Mouse (Mus musculus) megakaryocyte-erythroid progenitor cell, adult 5-6 weeks (primary cell): ENCODE measurements at regions not wholly inside any gene's neighbourhood (a gene's known extent, or its start where the extent isn't known, plus 50 kb on each side); places are given as distances from the start of the nearest gene placed in this dataset.
"Not testable (repeated sequence)": the region's sequence is repeated elsewhere in the genome, so short reads cannot be mapped to it uniquely, and the experiment has no call there.

Experiments used
- ATAC-seq: replicated peaks from 2 replicates; pipeline ENCODE4 v1.8.0; 2016; ENCODE audit warnings: mild to moderate bottlenecking, inconsistent platforms; ENCODE audit not compliant: severe bottlenecking, poor library complexity, low FRiP score, low TSS enrichment

GRCm38 (mm10) chr8:126813621-126814020 lies 132.0 kb downstream of the Tomm20 start:
- ATAC-seq: no peak

- ATAC-seq: no peak; the same call in 1 of the 2 replicates
These were observed 132.9 kb downstream of the Tomm20 start for GRCm38 (mm10) chr8:126812777-126813176.

- ATAC-seq: not testable (repeated sequence)
These were observed 134.3 kb downstream of the Tomm20 start for GRCm38 (mm10) chr8:126811358-126811757.

GRCm38 (mm10) chr8:126810516-126810915 lies 135.1 kb downstream of the Tomm20 start:
- ATAC-seq: no peak

- ATAC-seq: no peak
These were observed 136.3 kb downstream of the Tomm20 start for GRCm38 (mm10) chr8:126809321-126809720.

- ATAC-seq: no peak
These were observed 137.1 kb downstream of the Tomm20 start for GRCm38 (mm10) chr8:126808496-126808895.

GRCm38 (mm10) chr8:126807171-126807768 lies 138.4 kb downstream of the Tomm20 start:
- ATAC-seq: no peak

GRCm38 (mm10) chr8:126806591-126806990 lies 139.1 kb downstream of the Tomm20 start:
- no peak for ATAC-seq

GRCm38 (mm10) chr8:126806181-126806560 lies 139.5 kb downstream of the Tomm20 start:
- no peak for ATAC-seq

- ATAC-seq: no peak
These were observed 140.1 kb downstream of the Tomm20 start for GRCm38 (mm10) chr8:126805365-126806180.

GRCm38 (mm10) chr8:126804115-126804514 lies 141.5 kb downstream of the Tomm20 start:
- no peak for ATAC-seq

- no peak for ATAC-seq
These were observed 143.0 kb downstream of the Tomm20 start for GRCm38 (mm10) chr8:126802641-126803040.

- ATAC-seq: no peak
These were observed 144.7 kb downstream of the Tomm20 start for GRCm38 (mm10) chr8:126800976-126801375.

GRCm38 (mm10) chr8:126797571-126798334 lies 147.9 kb downstream of the Tomm20 start:
- no peak for ATAC-seq

GRCm38 (mm10) chr8:126793657-126794056 lies 152.0 kb downstream of the Tomm20 start:
- no peak for ATAC-seq

- ATAC-seq: no peak
These were observed 154.6 kb downstream of the Tomm20 start for GRCm38 (mm10) chr8:126791069-126791468.

GRCm38 (mm10) chr8:126790214-126790613 lies 155.4 kb downstream of the Tomm20 start:
- ATAC-seq: no peak

GRCm38 (mm10) chr8:126789076-126789475 lies 156.6 kb downstream of the Tomm20 start:
- ATAC-seq: no peak

GRCm38 (mm10) chr8:126788669-126789068 lies 157.0 kb downstream of the Tomm20 start:
- ATAC-seq: no peak

GRCm38 (mm10) chr8:126787398-126787797 lies 158.2 kb downstream of the Tomm20 start:
- no peak for ATAC-seq
